Mouse (Mus musculus) ES-Bruce4 (cell line): ENCODE data around the gene Lrp6. TPM values are rescaled to one million over a fixed set of nuclear protein-coding genes. Genes with fewer than 3 reads are reported as not detected.

ENCODE experiments used
- H3K27ac ChIP-seq: 2 replicates; pipeline ENCODE4 v1.5.1; 2012; ENCODE audit warnings: low read length, inconsistent platforms; ENCODE audit not compliant: insufficient read depth
- H3K27me3 ChIP-seq: 2 replicates; pipeline ENCODE4 v1.6.1; 2012; ENCODE audit warnings: mild to moderate bottlenecking, low read length, inconsistent platforms; ENCODE audit not compliant: control insufficient read depth, poor library complexity, insufficient read depth, severe bottlenecking
- H3K36me3 ChIP-seq: 2 replicates; pipeline ENCODE4 v1.6.1; 2012; ENCODE audit warnings: inconsistent platforms, mild to moderate bottlenecking, low read length, moderate library complexity; ENCODE audit not compliant: control insufficient read depth, poor library complexity, insufficient read depth, severe bottlenecking
- H3K4me1 ChIP-seq: one replicate; pipeline ENCODE4 v1.8.1; 2011; ENCODE audit warnings: low read length; ENCODE audit not compliant: control insufficient read depth, insufficient read depth
- H3K4me3 ChIP-seq: 2 replicates; pipeline ENCODE4 v1.5.1; 2011; ENCODE audit warnings: low read depth, mild to moderate bottlenecking, low read length
- H3K9ac ChIP-seq: 2 replicates; pipeline ENCODE4 v1.6.1; 2012; ENCODE audit warnings: low read depth, mild to moderate bottlenecking, inconsistent platforms; ENCODE audit not compliant: poor library complexity, severe bottlenecking
- H3K9me3 ChIP-seq: replicated peaks from 2 replicates; pipeline ENCODE4 v1.6.1; 2012; ENCODE audit warnings: mild to moderate bottlenecking, low read length, inconsistent platforms; ENCODE audit not compliant: control insufficient read depth, poor library complexity, insufficient read depth, severe bottlenecking
- CTCF ChIP-seq: IDR thresholded peaks from one replicate; pipeline ENCODE4 v1.8.1; 2011; ENCODE audit warnings: low read depth, low read length
- EP300 ChIP-seq: IDR thresholded peaks from 2 replicates; pipeline ENCODE4 v1.6.1; 2011; ENCODE audit warnings: low read depth, low read length; ENCODE audit not compliant: insufficient read depth
- POLR2A ChIP-seq: IDR thresholded peaks from one replicate; pipeline ENCODE4 v1.8.1; 2011; ENCODE audit warnings: low read length; ENCODE audit not compliant: insufficient read depth
- polyA plus RNA-seq: library from polyadenylated mRNA; stranded (reverse); fragments of >200 nt; gene quantifications from 2 replicates; pipeline ENCODE4 v1.2.4, GENCODE M21; 2011; ENCODE audit warnings: low read depth; ENCODE audit not compliant: missing spikeins, insufficient read depth, insufficient read length

The Lrp6 gene
- polyA plus RNA-seq, 1 experiment: 46.3 TPM

DNA sequence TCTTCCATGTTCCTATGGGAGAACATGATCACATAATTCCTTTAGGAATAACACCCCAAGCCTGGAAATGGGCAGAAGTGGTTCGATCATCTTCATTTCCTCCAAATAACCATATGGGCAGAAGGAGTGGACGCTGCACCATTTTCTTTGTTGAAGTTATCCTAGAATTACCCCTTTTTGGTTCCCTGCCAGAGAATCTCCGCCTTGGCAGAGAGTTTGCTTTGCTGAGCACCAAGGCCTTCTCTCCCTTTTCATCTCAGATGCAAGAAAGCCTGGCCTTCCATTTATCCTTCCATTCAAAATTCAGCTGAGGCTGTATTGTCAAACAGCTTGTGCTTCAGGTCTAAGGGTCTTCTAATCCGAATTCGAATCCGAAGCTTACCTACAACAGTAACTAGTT lies 144.8 kb downstream of the Lrp6 start:
- TF ChIP-seq EP300 (no peak), CTCF (no peak), POLR2A (no peak)
- H3K27ac ChIP-seq: no peak overlapping the region
- H3K36me3 ChIP-seq: no peaks in the 10 kb centered on the region

DNA sequence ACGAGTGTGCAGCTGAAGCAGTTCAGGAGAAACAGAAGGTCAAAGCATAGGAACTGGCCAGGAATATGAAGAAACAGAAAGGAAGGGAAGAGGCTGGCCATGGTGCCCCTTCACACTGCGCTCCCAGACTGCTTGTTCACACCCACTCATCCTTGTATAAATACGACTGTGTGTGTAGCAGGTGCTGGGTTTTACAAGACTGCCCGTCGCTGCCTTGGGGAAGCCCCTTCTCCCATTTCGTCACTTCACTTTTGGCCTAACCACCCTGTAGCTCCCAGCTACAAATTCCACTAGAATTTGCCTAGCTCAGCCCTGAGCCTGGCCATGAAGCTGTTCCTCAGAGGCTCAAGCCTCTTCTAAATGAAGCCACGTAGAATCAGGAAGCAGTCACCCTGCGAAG lies 146.4 kb downstream of the Lrp6 start:
- TF ChIP-seq POLR2A (no peak), EP300 (no peak), CTCF (no peak)
- H3K9me3 ChIP-seq: no peaks in the 10 kb centered on the region

More for the DNA sequence above, 144.8 kb downstream of the Lrp6 start:
- Histone ChIP-seq H3K27me3 (no peaks in the 10 kb centered on the region), H3K4me1 (peaks cover 3% of the 10 kb centered on the region), H3K4me3 (no peak overlapping the region), H3K9me3 (no peaks in the 10 kb centered on the region), H3K9ac (no peak overlapping the region)

DNA sequence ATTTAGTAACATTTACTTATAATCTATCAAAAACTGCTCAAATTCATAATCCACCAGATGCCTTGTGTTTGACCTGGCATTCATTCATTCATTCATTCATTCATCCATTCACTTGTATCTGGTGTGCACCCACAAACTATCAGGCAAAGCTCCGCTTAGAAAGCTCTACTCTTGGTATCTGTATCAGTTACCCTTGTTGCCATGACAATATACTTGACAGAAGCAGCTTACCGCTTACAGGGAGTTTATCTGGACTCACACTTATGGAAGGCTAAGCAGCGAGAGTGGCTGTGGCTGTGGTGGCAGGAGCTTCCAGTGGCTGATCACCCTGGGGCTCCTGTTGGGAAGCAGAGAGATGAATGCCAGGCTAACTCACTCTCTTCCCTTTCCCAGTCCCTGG lies 148.9 kb downstream of the Lrp6 start:
- Histone ChIP-seq H3K4me3 (no peak overlapping the region), H3K9me3 (no peaks in the 10 kb centered on the region), H3K27ac (no peak overlapping the region), H3K36me3 (no peaks in the 10 kb centered on the region), H3K27me3 (no peaks in the 10 kb centered on the region), H3K4me1 (peaks cover 3% of the 10 kb centered on the region), H3K9ac (no peak overlapping the region)
- TF ChIP-seq EP300 (no peak), POLR2A (no peak), CTCF (no peak)

More for the DNA sequence above, 146.4 kb downstream of the Lrp6 start:
- peaks cover 3% of the 10 kb centered on the region for H3K4me1 ChIP-seq
- H3K4me3 ChIP-seq: no peak overlapping the region
- H3K27me3 ChIP-seq: no peaks in the 10 kb centered on the region
- no peak overlapping the region for H3K27ac ChIP-seq
- no peaks in the 10 kb centered on the region for H3K36me3 ChIP-seq
- no peak overlapping the region for H3K9ac ChIP-seq

DNA sequence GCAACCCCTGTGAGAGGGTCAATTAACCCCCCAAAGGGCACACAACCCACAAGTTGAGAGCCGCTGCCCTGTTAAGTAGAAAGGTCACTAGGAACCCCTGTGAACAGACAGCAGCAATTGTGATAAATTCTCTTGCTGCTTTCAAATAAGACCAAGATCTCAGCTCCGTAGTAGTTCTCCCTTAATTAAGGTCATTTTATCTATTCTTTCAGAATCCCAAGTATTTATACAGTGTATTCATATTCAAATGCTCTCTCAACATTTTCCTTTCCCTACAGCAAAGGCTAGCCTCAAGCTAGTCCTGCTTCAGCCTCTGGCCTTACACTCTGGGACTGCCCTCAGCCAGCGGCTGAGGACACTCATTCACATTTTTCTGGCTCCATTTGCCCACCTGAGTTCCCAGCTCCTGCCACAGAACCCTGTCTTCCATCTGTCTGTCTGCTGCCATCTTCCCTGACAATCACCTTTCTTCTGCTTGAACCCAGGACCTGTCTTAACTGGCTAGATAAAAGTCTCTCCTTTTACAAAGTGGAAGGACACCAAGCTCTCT lies 150.1 kb downstream of the Lrp6 start:
- Histone ChIP-seq H3K27me3 (no peaks in the 10 kb centered on the region), H3K36me3 (no peaks in the 10 kb centered on the region), H3K4me1 (peaks cover 3% of the 10 kb centered on the region), H3K4me3 (no peak overlapping the region), H3K27ac (no peak overlapping the region), H3K9ac (no peak overlapping the region), H3K9me3 (no peaks in the 10 kb centered on the region)
- TF ChIP-seq POLR2A (no peak), EP300 (0 out of 2 replicates have a peak, but pooled peaks have one; percentile 70)

DNA sequence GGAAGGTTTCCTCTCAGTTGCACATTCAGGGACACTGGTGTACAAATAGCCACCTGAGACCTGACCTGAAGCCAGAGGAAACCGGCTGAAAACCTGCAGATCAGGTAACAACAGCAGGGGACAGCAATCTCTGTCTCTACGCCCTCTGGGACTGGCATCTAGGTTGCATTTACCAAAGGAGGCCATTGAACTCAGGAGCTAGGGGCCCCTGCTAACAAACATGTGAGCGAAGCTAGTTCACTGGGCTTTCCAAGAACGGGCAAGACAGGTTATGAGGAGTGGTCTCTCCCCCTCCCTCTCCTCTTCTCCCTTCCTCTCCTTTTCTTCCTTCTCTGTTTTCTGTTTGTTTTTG lies 152.3 kb downstream of the Lrp6 start:
- H3K27ac ChIP-seq: peak overlapping the region; percentile 16; the same call in 1 of the 2 replicates
- no peaks in the 10 kb centered on the region for H3K36me3 ChIP-seq
- H3K9ac ChIP-seq: no peak overlapping the region
- H3K27me3 ChIP-seq: no peaks in the 10 kb centered on the region
- no peak for TF ChIP-seq EP300
- no peak for TF ChIP-seq CTCF
- H3K9me3 ChIP-seq: no peaks in the 10 kb centered on the region
- H3K4me3 ChIP-seq: peak overlapping the region; percentile 39
- peaks cover 3% of the 10 kb centered on the region for H3K4me1 ChIP-seq

DNA sequence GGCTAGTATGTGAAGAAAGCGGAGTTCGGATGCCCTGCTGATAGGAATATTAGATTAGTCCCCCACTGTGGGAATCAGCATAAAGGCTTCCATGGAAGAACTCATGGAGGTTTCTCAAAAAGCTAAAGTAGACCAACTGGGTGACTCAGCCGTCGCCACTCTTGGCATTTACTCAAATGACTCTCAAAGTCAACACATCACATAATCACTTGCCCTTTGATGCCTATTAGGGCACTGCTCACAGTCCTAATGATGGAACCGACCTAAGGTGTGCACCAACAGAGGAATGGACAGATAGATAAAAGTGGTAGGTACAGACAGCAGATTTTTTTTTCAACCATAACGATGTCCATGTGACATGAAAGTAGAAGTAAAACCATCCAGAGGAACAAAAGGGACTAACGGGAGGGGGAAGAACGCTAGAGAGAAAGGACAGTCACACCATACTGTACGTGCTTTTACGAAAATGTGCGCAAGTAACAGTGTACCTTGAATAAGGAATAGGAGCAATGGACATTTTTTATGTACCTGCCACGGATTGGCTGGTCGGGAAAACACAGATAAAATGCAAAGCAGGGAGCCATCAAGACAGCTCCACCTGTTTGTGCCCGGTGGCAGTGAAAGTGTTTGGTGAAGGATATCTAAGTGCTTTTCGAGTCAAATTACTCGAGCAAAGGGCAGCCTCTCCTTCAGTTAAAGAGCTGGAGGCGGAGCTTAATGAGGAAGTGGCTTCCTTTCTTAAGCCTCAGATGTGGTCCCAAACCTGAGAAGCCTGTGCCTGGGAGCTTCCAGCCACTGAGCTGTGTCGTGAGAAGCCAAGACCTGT lies 152.8 kb downstream of the Lrp6 start:
- Histone ChIP-seq H3K36me3 (no peaks in the 10 kb centered on the region), H3K9ac (no peak overlapping the region), H3K4me3 (peak overlapping the region; percentile 39), H3K27me3 (no peaks in the 10 kb centered on the region), H3K9me3 (no peaks in the 10 kb centered on the region), H3K4me1 (peaks cover 3% of the 10 kb centered on the region), H3K27ac (peak overlapping the region; percentile 37; the same call in 1 of the 2 replicates)
- TF ChIP-seq POLR2A (no peak), EP300 (no peak), CTCF (no peak)
